Mouse (Mus musculus) adrenal gland, adult (tissue): ENCODE measurements at regions not wholly inside any gene's neighbourhood (a gene's known extent, or its start where the extent isn't known, plus 50 kb on each side); places are given as distances from the start of the nearest gene placed in this dataset.

Experiments used
- DNase-seq, 2 experiments: peaks; one replicate each; pipeline ENCODE4 v3.0.0; 2022 to 2023; ENCODE audit warnings: low spot score in 1 of 2; ENCODE audit not compliant: inconsistent age in 2 of 2

DNA sequence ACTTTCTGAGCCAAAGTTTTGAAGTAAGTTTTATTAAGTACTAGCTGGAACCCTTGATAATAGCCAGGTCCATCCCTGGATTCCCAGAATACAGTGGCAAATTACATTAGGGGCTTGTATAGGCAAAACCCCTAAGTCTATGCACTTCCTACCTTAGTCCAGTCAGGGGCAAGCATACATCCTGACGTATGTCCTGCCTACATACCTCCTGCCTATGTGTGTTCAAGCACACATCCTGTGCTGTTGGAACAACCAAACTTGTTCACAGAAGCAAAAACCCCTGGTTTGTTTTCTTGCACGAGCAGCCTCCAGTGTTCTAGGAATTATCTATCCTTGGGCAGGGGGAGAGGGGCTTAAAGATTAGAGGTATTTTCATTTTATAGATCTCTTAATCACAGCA lies 66.4 kb upstream of the Bmp2k start:
- no peak for DNase-seq

DNA sequence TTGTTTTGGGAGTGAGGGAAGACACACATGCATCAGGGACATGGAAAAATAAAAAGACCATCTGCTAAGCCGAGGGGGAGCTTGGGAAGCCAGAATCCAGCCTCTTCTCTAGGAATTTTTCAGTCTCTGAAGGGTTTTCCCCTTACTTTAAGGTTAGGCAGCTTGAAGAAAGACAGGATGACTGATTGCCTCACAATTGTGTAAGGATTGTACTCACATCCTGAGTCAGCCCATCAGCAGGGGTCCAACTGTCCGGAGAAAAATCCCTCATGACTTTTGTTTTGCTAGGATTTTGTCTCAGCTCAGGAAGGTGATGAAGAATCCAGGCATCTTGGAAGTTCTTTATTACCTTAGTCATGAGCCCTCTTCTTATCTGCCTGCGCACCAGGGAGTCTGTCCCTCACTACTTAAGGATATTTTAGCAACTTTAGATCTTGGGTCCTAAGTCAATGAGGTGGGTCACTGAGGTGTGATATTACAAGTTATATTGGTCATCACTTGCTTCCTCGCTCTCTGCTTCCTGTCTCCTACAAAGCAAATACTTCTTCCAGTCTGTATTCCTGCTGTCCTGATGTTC lies 65.8 kb upstream of the Bmp2k start:
- no peak for DNase-seq

DNA sequence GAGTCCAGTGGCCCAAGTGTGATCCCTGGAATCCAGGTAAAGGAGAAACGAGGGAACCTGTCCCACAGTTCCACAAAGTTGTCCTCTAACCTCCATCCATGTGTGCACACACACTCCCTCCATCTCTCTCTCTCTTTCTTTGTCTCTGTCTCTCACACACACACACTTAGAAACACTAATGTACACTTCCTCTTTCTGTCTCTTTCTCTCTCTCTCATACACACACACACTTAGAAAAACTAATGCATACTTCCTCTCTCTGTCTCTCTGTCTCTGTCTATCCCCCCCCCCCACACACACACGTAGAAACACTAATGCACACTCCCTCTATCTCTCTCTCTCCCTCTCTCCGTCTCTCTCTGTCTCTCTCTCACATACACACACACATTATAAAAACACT lies 61.2 kb upstream of the Bmp2k start:
- DNase-seq: no peak

DNA sequence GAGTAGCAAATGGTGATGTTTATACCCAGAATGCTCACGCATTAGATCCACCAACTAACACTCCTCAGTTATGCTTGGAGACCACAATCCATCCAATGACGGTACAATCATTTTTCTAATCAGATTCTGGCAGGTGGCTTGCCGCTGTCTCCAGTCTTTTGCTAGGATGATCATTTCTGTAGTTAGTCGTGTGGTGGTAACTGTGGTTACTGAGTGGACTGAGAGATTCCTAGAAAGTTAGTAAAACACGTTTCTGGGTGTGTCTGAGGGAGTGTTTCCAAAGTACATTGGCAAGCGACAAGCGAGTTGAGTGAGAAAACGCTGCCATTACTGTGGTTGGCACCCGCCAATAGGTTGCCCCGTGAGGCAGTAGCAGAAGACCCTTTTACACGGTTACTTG lies 58.8 kb upstream of the Bmp2k start:
- DNase-seq: no peak

DNA sequence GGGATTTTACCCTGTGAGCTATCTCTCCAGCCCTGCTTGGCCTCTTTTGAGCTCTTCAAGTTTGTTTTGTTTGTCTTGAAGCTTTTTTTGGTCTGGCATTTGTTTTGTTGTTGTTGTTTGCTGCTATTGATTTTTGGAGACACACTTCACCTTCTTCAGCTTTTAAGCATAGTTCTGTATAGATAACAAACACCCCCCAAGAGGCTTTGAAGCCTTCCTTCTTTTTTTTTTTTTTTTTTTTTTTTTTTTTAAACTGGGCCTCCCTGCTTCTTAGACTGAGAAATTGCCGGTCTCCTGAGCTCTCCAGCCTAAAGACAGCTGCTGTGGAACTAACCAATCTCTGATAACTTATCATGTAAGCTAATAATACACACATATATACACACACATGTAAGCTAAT lies 58.2 kb upstream of the Bmp2k start:
- DNase-seq: no peak

DNA sequence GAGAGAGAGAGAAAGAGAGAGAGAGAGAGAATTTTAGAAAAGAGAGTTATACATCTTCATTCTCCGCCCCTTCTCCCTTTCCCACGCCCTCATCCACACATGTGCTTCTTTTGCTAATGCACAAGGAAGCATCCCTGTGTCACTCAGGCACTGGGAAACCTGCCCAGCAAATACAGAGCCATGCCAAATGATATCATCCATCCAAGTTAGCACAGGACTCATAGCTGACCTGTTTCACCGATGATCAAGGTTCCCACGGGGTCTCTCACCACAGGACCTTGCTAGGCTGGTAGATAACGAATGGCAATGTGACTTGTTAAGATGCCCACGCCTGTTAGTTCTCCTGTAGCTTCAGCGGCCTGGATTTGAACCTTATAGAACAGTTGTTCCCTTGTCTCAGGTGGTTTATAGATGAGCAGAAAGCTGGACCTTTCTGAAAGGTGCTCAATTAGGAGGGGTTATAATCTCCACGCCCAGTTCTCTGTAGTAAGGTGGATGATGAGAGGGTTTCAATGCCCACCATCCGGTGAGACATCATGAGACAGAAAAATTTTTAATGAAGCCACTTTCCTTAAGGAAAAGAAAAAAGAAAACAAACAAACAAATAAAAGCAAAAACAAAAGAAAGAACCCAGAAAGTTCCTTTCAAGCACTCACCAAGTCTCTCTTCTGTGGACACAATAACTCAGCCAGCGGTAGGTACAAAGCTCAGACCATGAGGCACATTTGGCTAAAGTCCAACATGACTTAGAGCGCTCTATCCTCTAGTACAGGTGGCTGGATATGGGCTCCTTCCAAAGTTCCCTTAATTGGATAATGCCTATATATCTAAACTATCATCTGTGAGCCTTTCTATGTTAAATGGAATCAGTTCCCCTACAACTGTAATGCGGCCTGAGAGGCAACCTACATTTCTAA lies 57.1 kb upstream of the Bmp2k start:
- no peak for DNase-seq

DNA sequence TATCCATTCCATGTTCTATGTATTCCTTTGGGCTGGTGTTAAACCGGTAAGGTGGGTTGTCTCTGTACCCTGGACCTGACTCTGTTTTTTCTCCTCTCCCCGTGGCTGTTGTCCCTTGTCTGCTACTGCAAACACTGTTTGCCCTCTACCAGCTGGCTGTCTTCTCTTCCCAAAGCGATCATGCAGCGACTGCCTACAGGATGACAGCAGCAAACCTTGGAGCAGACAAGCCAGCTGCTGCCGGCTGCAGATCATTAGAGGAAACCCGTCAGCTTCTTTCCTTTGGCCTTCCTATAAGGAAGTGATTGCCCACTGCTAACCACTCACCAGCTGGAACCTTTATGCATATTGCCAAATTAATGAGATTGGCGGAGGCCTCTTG lies 56.4 kb upstream of the Bmp2k start:
- no peak for DNase-seq

DNA sequence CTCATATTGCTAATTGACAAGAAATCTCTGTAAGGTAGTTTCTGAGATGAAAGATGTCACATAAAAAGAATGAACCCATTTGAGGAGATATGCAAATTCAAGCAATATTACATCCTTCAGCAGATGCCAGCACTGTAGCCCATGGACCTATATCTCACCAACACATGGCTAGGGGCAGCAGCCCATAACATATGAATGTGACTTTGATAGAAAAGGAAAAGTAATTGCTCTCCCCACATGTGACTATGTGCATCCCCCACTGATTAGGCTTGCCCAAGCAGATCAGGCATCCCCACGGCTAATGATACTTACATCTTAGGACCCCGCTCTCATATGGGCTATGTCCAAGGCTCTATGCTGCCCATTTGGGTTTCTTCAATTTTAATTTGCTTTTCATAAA lies 56.0 kb upstream of the Bmp2k start:
- DNase-seq: no peak
